Mouse (Mus musculus): Measurements from ENCODE around the gene Tyrobp. TPM values are rescaled to one million over a fixed set of nuclear protein-coding genes. Genes with fewer than 3 reads are reported as not detected.

Gene Tyrobp
- 103 and 543 TPM in 2 replicates for polyA plus RNA-seq (2012; ENCODE audit: low replicate concordance)

DNA sequence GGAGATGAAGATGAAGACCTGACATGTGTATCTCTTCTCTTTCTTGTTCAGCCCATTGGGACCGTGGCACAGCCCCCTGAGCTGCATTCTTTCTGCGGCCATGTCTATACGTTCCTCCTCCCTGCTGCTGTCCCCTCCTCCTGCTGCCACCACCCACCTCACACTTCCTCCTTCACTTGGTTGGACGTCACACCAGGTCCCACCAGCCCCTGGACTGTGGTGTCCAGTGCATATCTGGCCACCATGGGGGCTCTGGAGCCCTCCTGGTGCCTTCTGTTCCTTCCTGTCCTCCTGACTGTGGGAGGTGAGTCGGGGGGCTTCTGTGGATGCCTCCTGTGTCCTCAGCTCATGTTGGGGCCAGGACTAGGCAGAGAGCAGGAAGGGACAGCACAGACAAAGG is at the start of gene Tyrobp:
Gene Tyrobp (plus strand): TSS at position 165 of the 400 bp plus-strand sequence.

GRCm38 (mm10) chr7:30419561-30420499 is 6.3 kb downstream of the Tyrobp start, which contains the start of gene Hcst:
Gene Hcst (minus strand): TSS chr7:30419854.

GRCm38 (mm10) chr7:30421175-30421889 is 7.8 kb downstream of the Tyrobp start, which contains the start of gene Nfkbid:
Gene Nfkbid (plus strand): TSS chr7:30421732.

GRCm38 (mm10) chr7:30444971-30445751 is 31.6 kb downstream of the Tyrobp start, which contains the start of gene Aplp1:
Gene Aplp1 (minus strand): TSS chr7:30445535.

DNA sequence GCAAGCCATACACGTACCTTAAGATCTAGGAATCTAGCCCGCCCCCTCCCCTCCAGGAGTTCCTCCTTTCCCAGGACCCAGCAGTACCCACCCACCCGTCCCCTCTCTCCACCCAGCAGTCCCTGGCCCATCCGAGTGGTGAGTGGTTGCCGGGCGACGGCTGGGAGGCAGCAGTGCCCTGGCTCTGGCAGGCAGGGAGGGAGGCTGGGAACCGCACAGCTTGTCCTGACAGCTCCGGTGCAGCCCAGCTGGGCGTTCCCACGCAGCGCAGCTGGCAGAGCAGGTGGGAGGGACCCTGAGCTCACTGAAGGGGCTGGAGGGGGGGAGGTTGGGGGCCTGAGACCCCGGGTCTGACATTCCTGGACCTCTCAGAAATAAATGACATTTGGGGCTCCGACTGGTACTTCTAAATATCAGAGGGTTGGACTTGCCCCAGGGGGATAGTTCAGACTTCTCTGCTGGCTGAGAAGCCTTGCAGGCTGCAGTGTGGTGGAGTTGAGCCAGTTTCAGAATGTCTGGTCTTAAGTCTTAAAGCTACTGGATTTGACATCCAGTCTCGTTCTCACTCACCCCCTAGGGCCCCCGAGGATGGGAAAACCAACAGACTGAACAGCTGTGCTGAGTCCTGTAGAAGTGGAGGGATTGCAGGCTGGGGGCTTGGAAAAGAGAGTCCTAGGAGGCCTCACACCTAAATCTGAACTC is 44.2 kb downstream of the Tyrobp start, which contains the start of the genes Kirrel2 and Nphs1:
Gene Kirrel2 (minus strand): TSS at position 62 of the 702 bp plus-strand sequence.
Gene Nphs1 (plus strand): TSS at position 687 of the 702 bp plus-strand sequence.

Other genes with a start within 250 kb of the Tyrobp start
- 3.8 and 4.4 TPM in 2 replicates for gene Zfp146, start 244.0 kb upstream of the Tyrobp start, polyA plus RNA-seq (2012; ENCODE audit: low replicate concordance)
- 1.1 and 1.4 TPM in 2 replicates for gene Cox7a1, start 229.6 kb upstream of the Tyrobp start, polyA plus RNA-seq (2012; ENCODE audit: low replicate concordance)
- 89.2 and 120 TPM in 2 replicates for gene Capns1, start 214.9 kb upstream of the Tyrobp start, polyA plus RNA-seq (2012; ENCODE audit: low replicate concordance)
- 34.0 and 41.8 TPM in 2 replicates for gene Polr2i, start 181.8 kb upstream of the Tyrobp start, polyA plus RNA-seq (2012; ENCODE audit: low replicate concordance)
- 19.3 and 21.9 TPM in 2 replicates for gene Tbcb, start 181.5 kb upstream of the Tyrobp start, polyA plus RNA-seq (2012; ENCODE audit: low replicate concordance)
- gene Ovol3, start 178.0 kb upstream of the Tyrobp start, polyA plus RNA-seq (2012; ENCODE audit: low replicate concordance): not detected in 2 replicates
- not detected in 2 replicates for gene Thap8, start 133.7 kb upstream of the Tyrobp start, polyA plus RNA-seq (2012; ENCODE audit: low replicate concordance)
- gene Wdr62, start 133.3 kb upstream of the Tyrobp start, polyA plus RNA-seq (2012; ENCODE audit: low replicate concordance): 5.0 and 25.2 TPM in 2 replicates
- gene Clip3, start 122.0 kb upstream of the Tyrobp start, polyA plus RNA-seq (2012; ENCODE audit: low replicate concordance): 2.8 and 14.0 TPM in 2 replicates
- gene Alkbh6, start 105.0 kb upstream of the Tyrobp start, polyA plus RNA-seq (2012; ENCODE audit: low replicate concordance): 114 and 225 TPM in 2 replicates
- gene Syne4, start 99.0 kb upstream of the Tyrobp start, polyA plus RNA-seq (2012; ENCODE audit: low replicate concordance): 3.5 and 6.2 TPM in 2 replicates
- gene E130208F15Rik, start 92.0 kb upstream of the Tyrobp start, polyA plus RNA-seq (2012; ENCODE audit: low replicate concordance): 1.2 and 3.5 TPM in 2 replicates
- 7.3 and 13.8 TPM in 2 replicates for gene Sdhaf1, start 89.9 kb upstream of the Tyrobp start, polyA plus RNA-seq (2012; ENCODE audit: low replicate concordance)
- gene Lrfn3, start 51.0 kb upstream of the Tyrobp start, polyA plus RNA-seq (2012; ENCODE audit: low replicate concordance): 0.09 and 0.16 TPM in 2 replicates
- 15.4 and 73.3 TPM in 2 replicates for gene Hcst, start 6.1 kb downstream of the Tyrobp start, polyA plus RNA-seq (2012; ENCODE audit: low replicate concordance)
- gene Nfkbid, start 8.0 kb downstream of the Tyrobp start, polyA plus RNA-seq (2012; ENCODE audit: low replicate concordance): 57.5 and 91.8 TPM in 2 replicates
- gene Aplp1, start 31.8 kb downstream of the Tyrobp start, polyA plus RNA-seq (2012; ENCODE audit: low replicate concordance): 2.4 and 4.5 TPM in 2 replicates
- 0.18 TPM in 1 of 2 replicates, not detected in the other for gene Kirrel2, start 43.9 kb downstream of the Tyrobp start, polyA plus RNA-seq (2012; ENCODE audit: low replicate concordance)
- gene Nphs1, start 44.6 kb downstream of the Tyrobp start, polyA plus RNA-seq (2012; ENCODE audit: low replicate concordance): not detected in 2 replicates
- not detected in 2 replicates for gene Prodh2, start 79.9 kb downstream of the Tyrobp start, polyA plus RNA-seq (2012; ENCODE audit: low replicate concordance)
- 24.7 and 45.7 TPM in 2 replicates for gene Arhgap33, start 121.3 kb downstream of the Tyrobp start, polyA plus RNA-seq (2012; ENCODE audit: low replicate concordance)
- 6.3 and 7.9 TPM in 2 replicates for gene Hspb6, start 138.4 kb downstream of the Tyrobp start, polyA plus RNA-seq (2012; ENCODE audit: low replicate concordance)
- gene Proser3, start 138.5 kb downstream of the Tyrobp start, polyA plus RNA-seq (2012; ENCODE audit: low replicate concordance): 15.7 and 16.7 TPM in 2 replicates
- 80.4 and 94.2 TPM in 2 replicates for gene Lin37, start 146.1 kb downstream of the Tyrobp start, polyA plus RNA-seq (2012; ENCODE audit: low replicate concordance)
- 29.9 and 73.5 TPM in 2 replicates for gene U2af1l4, start 149.5 kb downstream of the Tyrobp start, polyA plus RNA-seq (2012; ENCODE audit: low replicate concordance)
- 4.2 and 4.6 TPM in 2 replicates for gene Gm49396, start 149.6 kb downstream of the Tyrobp start, polyA plus RNA-seq (2012; ENCODE audit: low replicate concordance)
- gene Psenen, start 149.9 kb downstream of the Tyrobp start, polyA plus RNA-seq (2012; ENCODE audit: low replicate concordance): 47.7 and 71.1 TPM in 2 replicates
- 14.3 and 26.5 TPM in 2 replicates for gene Igflr1, start 151.7 kb downstream of the Tyrobp start, polyA plus RNA-seq (2012; ENCODE audit: low replicate concordance)
- gene Kmt2b, start 175.0 kb downstream of the Tyrobp start, polyA plus RNA-seq (2012; ENCODE audit: low replicate concordance): 105 and 177 TPM in 2 replicates
- 30.3 and 64.8 TPM in 2 replicates for gene Zbtb32, start 185.1 kb downstream of the Tyrobp start, polyA plus RNA-seq (2012; ENCODE audit: low replicate concordance)
- 0.25 and 0.83 TPM in 2 replicates for gene Upk1a, start 199.1 kb downstream of the Tyrobp start, polyA plus RNA-seq (2012; ENCODE audit: low replicate concordance)
- gene Cox6b1, start 212.4 kb downstream of the Tyrobp start, polyA plus RNA-seq (2012; ENCODE audit: low replicate concordance): 31.5 and 104 TPM in 2 replicates
- not detected in 2 replicates for gene Etv2, start 222.1 kb downstream of the Tyrobp start, polyA plus RNA-seq (2012; ENCODE audit: low replicate concordance)
- 174 and 373 TPM in 2 replicates for gene Rbm42, start 236.6 kb downstream of the Tyrobp start, polyA plus RNA-seq (2012; ENCODE audit: low replicate concordance)